In the genomic region with DNA sequence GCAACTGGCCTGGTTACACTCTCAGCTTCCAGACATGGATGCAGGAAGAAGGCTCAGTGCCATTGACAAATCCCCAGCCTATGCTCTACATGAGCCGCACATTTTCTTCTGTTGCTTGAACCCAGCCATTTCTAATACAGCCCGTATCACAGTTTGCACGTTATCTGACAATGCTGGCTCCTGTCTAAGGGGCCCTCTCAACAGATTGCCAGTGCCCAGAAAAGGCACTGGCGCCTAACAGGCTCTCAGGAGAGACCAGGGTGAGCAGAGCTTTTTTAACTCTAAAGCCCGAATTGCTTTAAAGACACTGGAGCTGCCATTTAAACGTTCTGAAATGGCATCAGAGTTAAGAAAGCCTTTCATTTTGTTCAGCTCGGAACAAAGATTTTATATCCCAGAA, we compare ENCODE assay signal across 13 mouse cellular contexts. TPM values are rescaled to one million over a fixed set of nuclear protein-coding genes. Genes with fewer than 3 reads are reported as not detected.
DNase-seq lines count a peak whose midpoint lies in the region; ATAC-seq and TF ChIP-seq lines count a peak whose summit lies in the region.
"Had no signal": no experiment of that assay in that cellular context is flagged by ENCODE, and none has a peak within 500 bp of the region (broad histone marks: within the 10 kb centered on the region; RNA-seq: fewer than 3 reads in every experiment).

No protein-coding gene starts in this region.

- H3K4me2 ChIP-seq in forebrain, postnatal 0 days (ENCODE audit: low read depth) = no peak overlapping the region
- H3K4me2 ChIP-seq in neural tube, embryonic 15.5 days = no peak overlapping the region

- H3K4me3 ChIP-seq in left cerebral cortex, adult 2 months = no peak overlapping the region
- H3K4me3 ChIP-seq in forebrain, postnatal 0 days (ENCODE audit: low read depth, low read length) = no peak overlapping the region
- no peak overlapping the region for H3K4me3 ChIP-seq in midbrain, embryonic 10.5 days
- H3K4me3 ChIP-seq in neural tube, embryonic 15.5 days (replicated peaks) = no peak overlapping the region

- peaks cover 15% of the 10 kb centered on the region for H3K36me3 ChIP-seq in forebrain, postnatal 0 days (ENCODE audit: insufficient read depth)
- H3K36me3 ChIP-seq in midbrain, embryonic 10.5 days = peaks cover 48% of the 10 kb centered on the region
- 0 out of 2 replicates have a peak, but pooled peaks cover 13% of the 10 kb centered on the region for H3K36me3 ChIP-seq in neural tube, embryonic 15.5 days

- H3K27me3 ChIP-seq in forebrain, postnatal 0 days (ENCODE audit: insufficient read depth, low read length) = no peaks in the 10 kb centered on the region
- 0 out of 2 replicates have a peak, but pooled peaks cover 9% of the 10 kb centered on the region for H3K27me3 ChIP-seq in midbrain, embryonic 10.5 days (ENCODE audit: low read depth, poor library complexity, severe bottlenecking)
- H3K27me3 ChIP-seq in neural tube, embryonic 15.5 days (replicated peaks) = no peaks in the 10 kb centered on the region

- no peak for TF ChIP-seq CTCF in left cerebral cortex, adult 2 months (IDR thresholded peaks at IDR 0.05)
- no peak for TF ChIP-seq CTCF in forebrain, postnatal 0 days (IDR thresholded peaks at IDR 0.05; ENCODE audit: low read depth)

- intact Hi-C loops in left cerebral cortex, adult 2 months (cut with DNase I) = no loop called here
- intact Hi-C loops in left cerebral cortex, postnatal 14 days (cut with DNase I) = no loop called here

- H3K9ac ChIP-seq in forebrain, postnatal 0 days = no peak overlapping the region
- H3K9ac ChIP-seq in neural tube, embryonic 15.5 days (replicated peaks) = no peak overlapping the region

- H3K4me1 ChIP-seq in forebrain, postnatal 0 days (ENCODE audit: insufficient read depth) = peaks cover 31% of the 10 kb centered on the region
- peaks cover 42% of the 10 kb centered on the region for H3K4me1 ChIP-seq in midbrain, embryonic 10.5 days
- peaks cover 29% of the 10 kb centered on the region for H3K4me1 ChIP-seq in neural tube, embryonic 15.5 days

- H3K9me3 ChIP-seq in forebrain, postnatal 0 days (ENCODE audit: low read length) = no peaks in the 10 kb centered on the region
- H3K9me3 ChIP-seq in midbrain, embryonic 10.5 days (replicated peaks) = no peaks in the 10 kb centered on the region
- no peaks in the 10 kb centered on the region for H3K9me3 ChIP-seq in neural tube, embryonic 15.5 days (replicated peaks)

- WGBS in forebrain, postnatal 0 days = 12% methylated on average over 7 of the region's 7 CpGs
- WGBS in midbrain, embryonic 10.5 days = 61% methylated on average over 7 of the region's 7 CpGs
- 22% methylated on average over 7 of the region's 7 CpGs for WGBS in neural tube, embryonic 15.5 days

- no peak for DNase-seq in left cerebral cortex, adult 2 months (ENCODE audit: extremely low spot score in 1 of 2, low spot score in 2 of 2)
- no peak for DNase-seq in left cerebral cortex, postnatal 14 days (ENCODE audit: low spot score in 2 of 2)
- DNase-seq in forebrain, postnatal 0 days = no peak
- no peak for DNase-seq in midbrain, embryonic 10.5 days (ENCODE audit: low spot score)
- no peak for DNase-seq in layer of hippocampus, postnatal 10 days (ENCODE audit: low spot score in 2 of 2)
- DNase-seq: cerebellum, adult 11-12 months; lung, adult 2 months; spleen, adult 18-20 months had no signal

- H3K27ac ChIP-seq in left cerebral cortex, adult 2 months = peak overlapping the region; percentile 88
- H3K27ac ChIP-seq in forebrain, postnatal 0 days (ENCODE audit: low read depth, low read length) = peak overlapping the region; percentile 78
- H3K27ac ChIP-seq in midbrain, embryonic 10.5 days (replicated peaks) = peak overlapping the region; percentile 90
- H3K27ac ChIP-seq in neural tube, embryonic 15.5 days (replicated peaks) = peak overlapping the region; percentile 80

- peak; percentile 16 for ATAC-seq in forebrain, postnatal 0 days
- ATAC-seq in neural tube, embryonic 15.5 days (ENCODE audit: low FRiP score) = no peak
- ATAC-seq in megakaryocyte, adult 5-6 weeks (ENCODE audit: poor library complexity, severe bottlenecking) = no peak
- ATAC-seq in megakaryocyte-erythroid progenitor cell, adult 5-6 weeks (replicated peaks; ENCODE audit: low FRiP score, low TSS enrichment, poor library complexity, severe bottlenecking) = no peak
- ATAC-seq: activated CD4-positive, CD25-positive, alpha-beta regulatory T cell, adult 4 months; CD4-positive, CD25-positive, alpha-beta regulatory T cell, adult 4 months had no signal

RNA-seq across cellular contexts. Expression of a gene that starts 31.8 kb away (rescaled TPM):
- total RNA-seq in left cerebral cortex, adult 2 months (2021) = 10 to 100 TPM; 46.8 to 48.4 TPM
- total RNA-seq in left cerebral cortex, postnatal 14 days (2021) = 10 to 100 TPM; 45.4 to 47.9 TPM
- 37.8 and 56.6 TPM in 2 replicates for total RNA-seq in forebrain, postnatal 0 days (2014; rRNA removed)
- 66.1 and 66.4 TPM in 2 replicates for polyA plus RNA-seq in forebrain, postnatal 0 days (2015; fragmentation: Nextera tagmentation; extraction: Ambion mirVana)
- 105 and 118 TPM in 2 replicates for polyA plus RNA-seq in midbrain, embryonic 10.5 days (2016; fragmentation: Nextera tagmentation; extraction: Ambion mirVana)
- polyA plus RNA-seq in neural tube, embryonic 15.5 days (2015; fragmentation: Nextera tagmentation; extraction: Ambion mirVana) = 66.2 and 77.0 TPM in 2 replicates
- 60.7 and 63.5 TPM in 2 replicates for total RNA-seq in megakaryocyte, adult 5-6 weeks (2015)
- 52.0 and 60.3 TPM in 2 replicates for total RNA-seq in megakaryocyte, adult 5-6 weeks (2017)
- total RNA-seq in megakaryocyte-erythroid progenitor cell, adult 5-6 weeks (2014; fragmentation: Nextera tagmentation) = 99.7 and 111 TPM in 2 replicates
- 132 and 143 TPM in 2 replicates for total RNA-seq in megakaryocyte-erythroid progenitor cell, adult 5-6 weeks (2017)
- total RNA-seq in layer of hippocampus, postnatal 10 days (2021) = 10 to 100 TPM; 51.2 to 55.9 TPM
